8 mouse cellular contexts compared by ENCODE assay signal in genomic region chr5:5573749-5574317, GRCm38 (mm10). TPM values are rescaled to one million over a fixed set of nuclear protein-coding genes. Genes with fewer than 3 reads are reported as not detected.
A peak's percentile ranks its signal among the peaks of the same experiment; 100 is the strongest.
DNase-seq lines count a peak whose midpoint lies in the region; ATAC-seq lines count a peak whose summit lies in the region.

TSS of gene Gm8773 (plus strand) at chr5:5573799.

- H3K4me3 ChIP-seq in heart, embryonic 16.5 days (ENCODE audit: low read length), result peak within 1 kb of the TSS; percentile 69
- peak within 1 kb of the TSS; percentile 55 for H3K4me3 ChIP-seq in limb, embryonic 13.5 days
- H3K4me3 ChIP-seq in neural tube, embryonic 14.5 days (ENCODE audit: low read depth, low read length), result peak within 1 kb of the TSS; percentile 40

- H3K4me1 ChIP-seq in heart, embryonic 16.5 days (ENCODE audit: control insufficient read depth, insufficient read depth, low read length), result 0 out of 2 replicates have a peak, but pooled peaks cover 2% of the 10 kb centered on the region
- H3K4me1 ChIP-seq in limb, embryonic 13.5 days, result no peaks in the 10 kb centered on the region
- no peaks in the 10 kb centered on the region for H3K4me1 ChIP-seq in neural tube, embryonic 14.5 days (ENCODE audit: control insufficient read depth, insufficient read depth, low read length)

- H3K4me2 ChIP-seq in heart, embryonic 16.5 days (ENCODE audit: low read depth, low read length), result peak within 1 kb of the TSS; percentile 97
- peak within 1 kb of the TSS; percentile 90 for H3K4me2 ChIP-seq in limb, embryonic 13.5 days (replicated peaks)
- H3K4me2 ChIP-seq in neural tube, embryonic 14.5 days (ENCODE audit: low read depth, low read length), result peak within 1 kb of the TSS; percentile 66

- H3K9ac ChIP-seq in heart, embryonic 16.5 days (ENCODE audit: low read length), result peak within 1 kb of the TSS; percentile 67
- peak within 1 kb of the TSS; percentile 61 for H3K9ac ChIP-seq in limb, embryonic 13.5 days
- peak within 1 kb of the TSS; percentile 43 for H3K9ac ChIP-seq in neural tube, embryonic 14.5 days (replicated peaks; ENCODE audit: low read depth, low read length)

- under 1% methylated on average over 24 of the region's 24 CpGs for WGBS in heart, embryonic 16.5 days
- 1% methylated on average over 18 of the region's 24 CpGs for WGBS in limb, embryonic 13.5 days
- 2% methylated on average over 24 of the region's 24 CpGs for WGBS in neural tube, embryonic 14.5 days

- H3K27me3 ChIP-seq in heart, embryonic 16.5 days (ENCODE audit: control insufficient read depth, insufficient read depth, low read length), result peaks cover 5% of the 10 kb centered on the region
- H3K27me3 ChIP-seq in limb, embryonic 13.5 days, result peaks cover 15% of the 10 kb centered on the region
- no peaks in the 10 kb centered on the region for H3K27me3 ChIP-seq in neural tube, embryonic 14.5 days (ENCODE audit: control insufficient read depth, insufficient read depth, low read length)

- no peak within 1 kb of the TSS for H3K27ac ChIP-seq in heart, embryonic 16.5 days (ENCODE audit: low read length)
- no peak within 1 kb of the TSS for H3K27ac ChIP-seq in limb, embryonic 13.5 days
- H3K27ac ChIP-seq in neural tube, embryonic 14.5 days (ENCODE audit: low read depth, low read length), result no peak within 1 kb of the TSS

- no peak for DNase-seq in frontal cortex, postnatal 25 days (ENCODE audit: low spot score in 2 of 2)
- DNase-seq in 3T3-L1 (ENCODE audit: low read depth, low spot score), result peak; percentile 52
- DNase-seq in thymus, postnatal 0 days (ENCODE audit: low spot score), result no peak

- no peaks in the 10 kb centered on the region for H3K36me3 ChIP-seq in heart, embryonic 16.5 days (ENCODE audit: control insufficient read depth, insufficient read depth)
- no peaks in the 10 kb centered on the region for H3K36me3 ChIP-seq in limb, embryonic 13.5 days
- H3K36me3 ChIP-seq in neural tube, embryonic 14.5 days (ENCODE audit: control insufficient read depth, insufficient read depth, low read length), result no peaks in the 10 kb centered on the region

- peak; percentile 88 for ATAC-seq in frontal cortex, adult (ENCODE audit: low TSS enrichment)
- ATAC-seq in common myeloid progenitor, adult 5-6 weeks (replicated peaks; ENCODE audit: low read depth, poor library complexity, severe bottlenecking), result peak; percentile 89
- no peak; the same call in 1 of the 2 replicates for ATAC-seq in heart, embryonic 16.5 days (replicated peaks; ENCODE audit: extremely low read depth, insufficient read depth, low FRiP score)
- peak; percentile 69; the same call in 1 of the 2 replicates for ATAC-seq in limb, embryonic 13.5 days (ENCODE audit: low FRiP score, low read depth)
- peak; percentile 82 for ATAC-seq in neural tube, embryonic 14.5 days (ENCODE audit: low read depth)

- H3K9me3 ChIP-seq in heart, embryonic 16.5 days (replicated peaks; ENCODE audit: control insufficient read depth, low read length), result no peaks in the 10 kb centered on the region
- no peaks in the 10 kb centered on the region for H3K9me3 ChIP-seq in limb, embryonic 13.5 days
- H3K9me3 ChIP-seq in neural tube, embryonic 14.5 days (ENCODE audit: control insufficient read depth, low read length), result no peaks in the 10 kb centered on the region

RNA-seq across cellular contexts. Expression of gene Gm8773, which starts in this region (rescaled TPM):
- total RNA-seq in common myeloid progenitor, adult 5-6 weeks (2017), result not detected in 2 replicates
- polyA plus RNA-seq in heart, embryonic 16.5 days (2015; fragmentation: Nextera tagmentation; extraction: Ambion mirVana), result 0.54 and 0.70 TPM in 2 replicates
- 0.78 and 0.79 TPM in 2 replicates for polyA plus RNA-seq in limb, embryonic 13.5 days (2015; fragmentation: Nextera tagmentation; extraction: Ambion mirVana)
- polyA plus RNA-seq in neural tube, embryonic 14.5 days (2014; fragmentation: Nextera tagmentation; extraction: Ambion mirVana), result 14.1 and 14.9 TPM in 2 replicates
- 0.45 and 0.70 TPM in 2 replicates for polyA plus RNA-seq in thymus, postnatal 0 days (2015; fragmentation: Nextera tagmentation; extraction: Ambion mirVana)

Comparison
In these comparisons a context has a peak if more than half of its experiments do, and no peak if none do; other contexts are left out.
1. Peak in ATAC-seq in common myeloid progenitor, adult 5-6 weeks; RNA of the gene not detected or under 1 TPM.
2. Peak in ATAC-seq, H3K4me3 ChIP-seq, H3K9ac ChIP-seq and H3K4me2 ChIP-seq in limb, embryonic 13.5 days; RNA of the gene not detected or under 1 TPM.